Mouse (Mus musculus): ENCODE measurements around the gene Minpp1.

Minpp1 gene

GRCm38 (mm10) chr19:32527139-32527538, 41.6 kb downstream of the Minpp1 start:
- no peak for DNase-seq (ENCODE audit: low spot score in 2 of 2)

- no peak for DNase-seq (ENCODE audit: low spot score in 2 of 2)
Measured at GRCm38 (mm10) chr19:32528723-32529122, 43.2 kb downstream of the Minpp1 start.

DNA sequence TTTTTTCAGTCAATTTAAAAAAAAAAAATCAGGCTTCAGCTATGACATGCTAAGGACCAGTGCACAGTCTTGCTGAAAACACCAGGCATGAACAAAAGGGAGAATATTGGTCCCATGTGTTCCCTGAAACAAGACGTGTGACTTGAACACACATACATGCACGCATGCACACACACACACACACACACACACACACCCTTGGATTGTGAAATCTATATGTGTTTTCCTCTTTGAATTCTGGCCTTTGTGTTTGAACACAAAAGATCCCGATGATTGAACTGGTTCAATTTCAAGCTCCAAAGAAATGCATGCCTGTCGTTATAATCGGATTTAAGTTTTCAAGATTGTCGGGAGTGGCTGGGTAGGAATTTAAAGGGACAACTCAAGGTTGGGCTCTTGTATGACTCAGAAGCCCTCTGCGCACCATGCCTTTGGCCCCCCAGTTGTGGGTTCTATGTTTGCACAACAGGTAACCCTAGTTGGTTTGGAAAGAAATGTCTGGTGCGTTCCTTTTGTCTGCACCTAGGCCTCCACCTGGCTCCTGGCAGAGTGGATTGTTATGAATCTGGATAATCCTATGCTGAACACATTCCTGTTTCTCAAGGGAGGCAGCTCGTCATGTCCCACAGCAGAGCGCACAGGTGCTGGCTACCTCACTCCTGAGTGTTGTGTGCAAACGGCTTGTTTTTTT, 43.8 kb downstream of the Minpp1 start:
- DNase-seq (ENCODE audit: low spot score in 2 of 2), result no peak

DNA sequence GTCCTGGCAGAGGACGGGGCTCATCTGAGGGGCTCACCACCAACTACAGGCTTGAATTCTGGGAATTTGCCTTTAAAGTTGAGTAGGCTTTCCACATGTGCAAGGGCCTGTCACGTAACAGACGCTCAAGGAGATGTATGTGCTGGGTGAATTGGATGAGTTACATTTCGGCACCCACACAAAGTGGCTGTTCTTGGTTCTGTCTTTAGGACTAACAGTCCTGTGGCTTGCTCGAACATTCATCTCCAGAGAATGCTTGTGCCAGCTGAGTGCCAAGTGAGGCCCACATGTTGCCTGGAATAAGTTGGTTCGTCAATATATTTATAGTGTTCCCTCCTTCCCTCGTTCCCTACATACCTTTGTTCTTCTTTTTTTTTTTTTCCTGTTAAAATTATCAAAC, 44.7 kb downstream of the Minpp1 start:
- no peak for DNase-seq (ENCODE audit: low spot score in 2 of 2)

DNA sequence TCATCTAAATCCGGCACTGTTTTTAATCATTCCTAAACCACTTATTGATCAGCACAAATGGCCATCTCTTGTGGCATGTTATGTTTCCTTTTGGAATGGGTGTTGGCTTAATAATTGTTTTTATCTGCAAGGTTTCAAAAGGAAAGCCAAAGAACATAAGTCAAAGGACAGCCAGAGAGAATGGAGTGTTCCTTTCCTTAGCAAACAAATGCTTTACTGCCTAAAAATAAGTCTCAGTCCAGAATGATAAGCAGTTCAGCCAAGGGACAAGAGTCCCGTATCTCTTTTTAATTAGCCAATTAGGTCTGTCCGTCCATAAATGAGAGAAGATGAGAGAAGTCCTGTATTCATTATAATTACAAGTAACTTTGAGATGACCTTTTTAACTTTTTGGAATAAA, 46.8 kb downstream of the Minpp1 start:
- no peak for DNase-seq (ENCODE audit: low spot score in 2 of 2)

DNA sequence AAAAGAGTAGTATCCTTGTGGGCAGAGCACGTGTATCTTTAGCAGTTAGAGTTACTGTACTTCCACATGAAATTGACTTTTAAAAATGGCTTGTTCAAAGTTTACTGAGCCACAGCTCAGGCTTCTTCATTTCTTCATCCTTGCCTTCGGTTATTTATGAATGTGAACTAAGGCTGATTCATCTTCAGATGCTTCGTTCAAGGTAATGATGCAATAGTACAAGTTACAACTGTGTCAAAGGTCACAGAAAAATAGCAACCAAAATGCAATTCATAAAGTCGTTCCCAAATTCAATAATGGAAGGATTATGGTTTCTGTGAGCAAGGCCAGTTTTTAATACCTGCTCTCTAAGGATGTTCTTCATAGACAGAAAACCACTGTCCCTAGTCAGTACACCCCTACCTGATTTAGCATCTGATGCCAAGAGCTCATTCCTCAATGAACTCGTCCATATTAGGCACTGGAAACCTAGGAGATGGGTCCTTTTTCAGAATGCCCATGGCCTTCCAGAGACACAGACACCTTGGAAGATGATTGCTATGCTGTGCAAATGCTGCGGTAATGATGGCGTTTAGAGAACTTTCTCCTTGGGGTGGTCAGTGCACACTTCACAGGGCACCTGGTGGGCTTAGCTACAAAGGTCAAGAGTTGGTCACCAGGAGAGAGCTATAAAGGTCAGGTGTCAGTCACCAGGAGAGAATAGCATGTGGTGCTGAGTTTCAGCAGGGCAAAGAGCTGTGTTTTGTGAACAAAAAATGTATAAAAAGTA, 47.4 kb downstream of the Minpp1 start:
- DNase-seq (ENCODE audit: low spot score in 2 of 2), result no peak

DNA sequence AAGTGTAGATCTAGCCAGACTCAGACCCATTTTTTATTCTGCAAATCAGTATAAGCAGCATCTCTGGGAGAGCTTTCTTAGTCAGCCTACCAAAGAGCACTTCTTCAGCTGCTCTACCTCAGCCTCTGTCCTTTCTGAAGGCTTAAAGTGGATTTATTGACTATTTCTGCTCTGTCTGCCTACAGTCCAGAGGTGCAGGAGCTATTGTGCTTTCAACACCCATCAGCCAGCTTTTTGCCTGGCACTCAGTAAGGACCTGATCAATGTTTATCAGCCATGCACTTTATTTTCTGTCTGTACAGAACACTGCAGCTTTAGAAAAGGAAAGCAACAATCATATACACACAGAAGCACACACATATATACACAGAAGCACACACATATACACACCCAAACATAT, 49.3 kb downstream of the Minpp1 start:
- no peak for DNase-seq (ENCODE audit: low spot score in 2 of 2)

- no peak for DNase-seq (ENCODE audit: low spot score in 2 of 2)
Measured at GRCm38 (mm10) chr19:32542784-32543490, 57.4 kb downstream of the Minpp1 start.

DNA sequence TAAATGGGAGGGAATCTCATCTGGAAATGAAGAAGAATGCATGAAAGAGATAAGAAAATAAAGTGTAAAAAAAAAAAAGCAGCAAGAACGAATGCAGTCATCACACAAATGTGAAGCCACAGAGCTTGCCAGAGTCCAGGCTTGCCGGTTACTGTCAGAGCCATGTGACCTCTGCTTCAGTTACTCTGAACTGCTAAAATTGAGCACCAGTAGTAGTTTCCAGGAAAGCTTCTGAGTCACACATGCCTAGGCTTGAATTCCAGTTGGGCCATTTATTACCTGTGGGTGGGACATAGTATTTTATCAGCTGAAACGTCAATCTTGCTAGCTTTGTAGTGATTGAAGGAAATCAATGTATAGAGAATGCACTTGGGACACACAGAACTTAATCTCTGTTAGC, 61.8 kb downstream of the Minpp1 start:
- DNase-seq (ENCODE audit: low spot score in 2 of 2), result no peak

DNA sequence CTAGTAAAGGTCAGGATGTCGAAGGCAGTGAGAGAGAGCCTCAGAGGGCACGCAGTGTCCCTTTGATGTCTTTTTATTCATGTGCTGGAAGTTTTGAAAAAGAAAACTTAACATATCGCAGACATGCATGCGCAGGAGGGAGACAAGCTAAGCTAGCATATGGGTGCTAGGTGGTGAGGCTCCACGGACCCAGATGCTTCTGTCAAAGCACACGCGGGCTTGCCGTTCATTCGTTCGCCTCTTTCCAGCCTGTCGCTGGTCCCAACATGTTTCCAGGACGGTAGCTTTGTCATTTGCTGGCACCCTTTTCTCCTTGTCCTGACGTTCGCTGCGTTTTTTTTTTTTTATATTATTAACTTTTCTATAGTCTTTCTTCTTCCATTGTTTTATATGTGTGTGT, 62.6 kb downstream of the Minpp1 start:
- DNase-seq (ENCODE audit: low spot score in 2 of 2), result no peak

DNA sequence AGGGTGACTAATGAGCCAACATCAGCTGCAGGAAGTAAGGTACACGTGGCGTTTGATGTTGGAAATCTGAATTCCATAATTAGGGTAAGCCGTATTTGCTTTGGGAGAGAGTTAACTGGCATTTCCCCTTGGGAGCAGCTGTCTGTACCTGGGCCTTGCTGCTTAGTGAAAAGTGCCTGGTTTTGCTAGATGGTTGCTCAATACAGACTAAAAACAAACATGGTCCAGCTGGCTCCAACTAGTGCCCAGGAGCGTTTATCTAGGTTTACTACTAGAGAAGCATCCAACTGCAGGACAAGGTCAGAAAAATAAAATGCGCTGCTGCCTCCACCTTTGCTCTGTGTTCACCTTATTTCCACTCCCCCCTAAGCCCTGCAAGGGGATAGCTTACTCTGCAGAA, 64.9 kb downstream of the Minpp1 start:
- no peak for DNase-seq (ENCODE audit: low spot score in 2 of 2)

DNA sequence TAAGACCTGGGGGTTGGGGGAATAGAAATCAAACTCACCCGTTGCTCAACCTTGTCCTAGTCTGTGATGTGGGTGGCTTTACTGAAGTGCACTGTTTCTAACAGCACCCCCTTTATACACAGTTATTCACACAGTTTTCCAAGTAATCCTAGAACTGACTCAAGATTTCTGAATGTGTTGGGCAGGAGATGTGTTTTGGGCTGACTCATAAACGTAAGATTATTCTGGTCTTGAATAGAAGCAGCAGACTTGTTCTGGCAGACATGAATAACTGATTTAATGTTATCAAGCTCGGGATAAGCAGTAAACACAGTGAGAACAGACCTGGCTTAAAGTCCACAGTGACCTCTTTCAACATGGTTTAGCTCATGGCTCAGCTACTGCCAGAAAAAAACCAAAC, 65.9 kb downstream of the Minpp1 start:
- no peak for DNase-seq (ENCODE audit: low spot score in 2 of 2)

DNA sequence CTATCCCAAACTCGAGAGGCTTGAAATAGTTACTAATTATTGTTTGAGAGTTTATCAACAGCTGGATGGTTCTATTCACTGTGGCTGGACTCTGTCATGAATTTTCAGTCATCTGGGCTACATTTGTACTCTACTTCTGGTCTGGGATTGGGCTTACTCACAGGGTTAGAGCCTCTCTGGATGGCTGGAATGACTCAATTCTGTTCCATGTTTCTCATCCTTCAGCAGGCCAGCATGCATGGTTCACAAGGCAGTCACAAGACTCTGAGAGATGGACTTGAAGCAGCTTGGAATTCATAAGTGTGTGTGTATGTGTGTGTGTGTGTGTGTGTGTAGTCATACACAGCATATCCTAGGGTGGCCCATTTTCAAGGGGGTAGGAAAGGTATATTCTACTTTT, 66.5 kb downstream of the Minpp1 start:
- no peak for DNase-seq (ENCODE audit: low spot score in 2 of 2)

GRCm38 (mm10) chr19:32553310-32553709, 67.7 kb downstream of the Minpp1 start:
- no peak for DNase-seq (ENCODE audit: low spot score in 2 of 2)

DNA sequence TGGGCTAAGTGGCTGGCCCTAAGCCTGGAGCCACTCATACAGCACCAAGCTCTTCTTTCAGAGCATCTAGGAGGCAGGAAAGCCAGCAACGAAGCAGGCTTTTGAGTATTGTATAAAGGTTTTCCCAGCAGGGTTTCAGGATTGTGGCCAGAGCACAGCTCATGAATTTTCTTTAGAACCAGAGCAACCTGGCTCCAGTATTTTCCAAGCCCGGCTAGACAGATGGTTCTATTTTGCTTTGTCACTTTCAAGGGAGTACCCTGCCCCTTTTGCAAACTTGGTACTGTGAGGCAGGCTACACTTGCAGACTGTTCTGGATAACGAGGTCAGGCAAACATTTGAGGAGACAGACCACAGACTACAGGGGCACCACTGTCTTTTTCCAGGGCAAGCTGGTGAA, 69.7 kb downstream of the Minpp1 start:
- no peak for DNase-seq (ENCODE audit: low spot score in 2 of 2)

Data from spleen, postnatal 14 days (tissue).